Mouse (Mus musculus): ENCODE data around the gene Dusp16. TPM values are rescaled to one million over a fixed set of nuclear protein-coding genes. Genes with fewer than 3 reads are reported as not detected.

The Dusp16 gene
- total RNA-seq, 2 experiments from 2014 or later = 24.0 to 26.6 TPM

DNA sequence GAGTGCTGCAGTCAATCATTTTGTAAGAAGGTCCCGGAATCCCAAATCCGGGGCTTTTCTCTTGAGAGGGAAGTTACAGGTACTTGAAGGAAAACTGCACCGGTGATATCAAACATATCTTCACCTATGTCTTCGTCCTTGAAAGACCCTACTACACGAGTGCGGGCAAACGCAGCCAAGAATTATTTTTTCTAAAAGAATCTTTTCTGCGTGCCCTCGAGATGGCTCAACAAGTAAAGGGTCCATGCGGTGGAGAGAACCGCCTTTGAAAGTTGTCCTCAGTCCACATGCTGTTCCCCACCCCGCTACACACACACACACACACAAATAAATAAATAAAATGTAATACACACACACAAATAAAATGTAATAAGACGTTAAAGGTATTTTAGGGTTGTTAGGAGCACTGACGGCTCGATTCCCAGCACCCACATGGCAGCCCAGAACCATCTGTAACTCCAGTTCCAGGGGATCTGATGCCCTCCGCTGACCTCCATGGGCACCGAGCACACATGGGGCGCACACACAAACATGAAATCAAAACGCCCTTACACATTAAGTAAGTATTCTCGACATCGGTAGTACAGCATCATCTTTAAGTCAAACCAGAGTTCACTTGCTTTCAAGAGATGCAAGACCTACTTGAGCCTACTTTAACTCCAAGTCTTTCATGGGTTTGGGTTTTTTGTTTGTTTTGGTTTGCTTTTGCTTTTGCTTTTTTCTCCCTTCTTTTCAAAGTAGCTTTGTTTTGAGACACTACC lies 801 bp upstream of the Dusp16 start:
- DNase-seq = no peak

DNA sequence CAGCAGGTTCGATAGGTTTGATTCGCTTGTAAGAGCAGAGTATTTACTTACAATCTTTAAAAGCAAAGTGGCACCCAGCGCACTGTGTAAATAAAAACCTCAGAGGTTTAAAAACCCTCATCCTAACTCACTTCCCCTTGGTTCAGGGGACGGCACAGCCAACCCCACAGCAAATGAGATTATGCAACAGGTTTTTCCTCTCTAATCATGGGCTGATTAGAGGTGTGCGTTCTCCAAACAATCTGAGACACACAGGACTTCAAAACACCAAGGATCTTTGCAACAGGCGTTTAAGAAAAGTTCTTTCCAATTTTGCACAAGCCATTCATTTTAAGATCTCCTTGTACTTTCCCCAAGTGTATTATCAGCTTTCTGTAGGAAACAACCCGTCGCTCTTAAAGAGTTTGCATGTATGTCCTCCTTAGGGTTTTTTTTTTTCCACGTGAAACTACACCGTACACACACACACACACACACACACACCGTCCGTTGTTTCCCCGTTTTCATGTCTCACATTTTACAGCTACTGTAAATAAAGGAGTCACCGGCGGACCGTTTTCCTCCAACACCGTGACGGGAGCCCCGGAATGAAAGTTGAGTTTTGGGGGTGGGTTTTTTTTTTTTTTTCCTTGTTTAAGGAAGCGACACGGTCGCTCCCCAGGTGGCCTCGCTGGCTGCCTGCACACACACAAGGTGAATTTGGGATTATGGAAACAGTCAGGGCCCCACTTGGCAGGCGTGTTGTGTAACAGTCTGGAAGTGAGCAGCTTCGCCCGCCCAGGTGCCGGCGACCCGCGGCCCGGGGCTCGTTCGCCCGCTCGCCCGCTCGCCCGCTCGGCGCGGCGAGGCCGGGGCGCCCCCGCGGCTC lies 940 bp downstream of the Dusp16 start:
- DNase-seq = peak; percentile 37 to 52

DNA sequence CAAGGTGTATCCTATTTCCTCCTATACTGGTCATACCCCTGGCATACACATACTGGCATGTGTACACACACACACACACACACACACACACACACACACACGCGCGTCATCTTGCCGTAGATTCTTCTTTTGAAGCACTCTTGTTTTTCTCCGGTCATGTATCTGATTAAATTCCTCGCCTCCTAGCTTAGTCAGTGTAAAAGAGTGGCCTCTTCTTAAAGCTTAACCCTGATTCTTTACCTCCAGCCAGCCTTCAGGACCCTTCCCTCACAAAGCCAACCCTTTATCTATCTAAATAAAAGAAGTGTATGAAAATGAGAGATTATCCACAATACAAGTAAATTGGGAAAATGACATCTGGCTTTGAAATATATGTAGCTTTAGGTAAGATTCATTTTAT lies 3.3 kb downstream of the Dusp16 start:
- no peak for DNase-seq

DNA sequence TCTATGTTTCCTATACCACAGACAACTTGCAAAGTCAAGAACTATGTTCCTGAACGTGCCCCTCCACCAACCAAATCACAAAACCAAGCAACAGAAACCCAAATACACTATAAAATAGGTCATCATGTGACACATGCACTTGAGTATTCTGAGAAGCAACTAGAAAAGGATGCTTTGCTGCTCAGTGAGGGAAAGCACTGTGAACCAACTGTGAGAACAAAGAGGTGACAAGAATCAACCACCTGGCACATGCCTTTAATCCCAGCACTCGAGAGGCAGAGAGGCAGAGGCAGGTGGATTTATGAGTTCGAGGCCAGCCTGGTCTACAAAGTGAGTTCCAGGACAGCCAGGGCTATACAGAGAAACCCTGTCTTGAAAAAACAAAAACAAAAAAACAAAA lies 6.0 kb downstream of the Dusp16 start:
- DNase-seq = no peak

DNA sequence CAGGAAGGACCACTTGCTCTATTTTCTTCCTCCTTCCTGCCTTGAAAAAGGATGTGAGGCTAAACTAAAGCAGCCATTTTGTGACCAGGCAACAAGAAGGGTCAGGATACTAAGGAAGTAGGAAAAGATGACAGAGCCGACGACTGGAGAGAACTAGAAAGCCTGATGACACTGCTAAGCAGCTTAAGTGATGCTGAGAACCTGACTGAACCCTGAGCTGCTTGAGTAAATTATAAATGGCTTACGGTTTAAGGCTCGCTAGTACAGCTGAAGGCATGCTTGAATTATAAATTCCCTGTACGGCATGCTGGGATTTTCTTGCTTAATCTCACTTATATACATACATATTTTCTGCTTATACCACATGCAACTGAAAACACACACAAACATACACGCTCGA lies 9.5 kb downstream of the Dusp16 start:
- no peak for DNase-seq

- no peak for DNase-seq
Measured at GRCm38 (mm10) chr6:134781494-134781913, 10.9 kb downstream of the Dusp16 start.

- DNase-seq = no peak
Measured at GRCm38 (mm10) chr6:134780024-134780423, 12.4 kb downstream of the Dusp16 start.

DNA sequence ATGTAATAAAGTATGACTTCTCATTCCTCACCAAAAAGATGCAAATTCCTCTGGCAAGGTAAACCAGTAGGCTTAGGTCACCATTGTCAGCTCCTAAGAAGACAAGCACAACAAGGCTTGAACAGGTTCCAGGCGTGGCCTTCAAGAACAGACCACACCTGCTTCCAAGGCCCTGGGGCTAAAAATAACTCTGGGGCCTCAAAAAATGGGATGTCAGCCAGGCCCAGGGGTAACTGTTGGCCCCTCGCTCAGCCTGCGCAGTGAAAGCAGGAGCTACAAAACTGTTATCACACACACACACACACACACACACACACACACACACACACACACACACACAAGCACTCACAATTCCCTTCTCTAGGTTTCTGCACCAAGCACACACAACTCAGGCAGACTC lies 18.5 kb downstream of the Dusp16 start:
- peak; percentile 54 to 69 for DNase-seq

GRCm38 (mm10) chr6:134773292-134773893 lies 19.0 kb downstream of the Dusp16 start:
- no peak for DNase-seq

DNA sequence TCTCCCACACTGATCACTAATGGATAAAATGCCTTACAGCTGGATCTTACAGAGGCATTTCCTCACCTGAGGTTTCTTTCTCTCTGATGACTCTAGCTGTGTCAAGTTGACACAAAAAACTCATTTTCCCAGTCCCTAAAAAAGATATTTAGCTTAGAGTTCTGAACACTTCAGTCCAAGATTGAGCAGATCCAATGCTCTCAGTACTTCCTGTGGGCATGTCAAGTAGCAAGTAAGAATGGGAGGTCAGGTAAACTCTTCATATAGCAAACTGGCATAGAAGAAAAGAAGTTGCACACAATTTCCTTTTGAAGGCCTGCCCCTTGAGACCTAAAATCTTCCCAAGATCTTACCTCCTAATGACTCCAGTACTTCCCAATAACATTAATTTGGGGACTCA lies 22.1 kb downstream of the Dusp16 start:
- no peak for DNase-seq

- DNase-seq = peak; percentile 12 to 40
Measured at GRCm38 (mm10) chr6:134764441-134765061, 27.9 kb downstream of the Dusp16 start.

DNA sequence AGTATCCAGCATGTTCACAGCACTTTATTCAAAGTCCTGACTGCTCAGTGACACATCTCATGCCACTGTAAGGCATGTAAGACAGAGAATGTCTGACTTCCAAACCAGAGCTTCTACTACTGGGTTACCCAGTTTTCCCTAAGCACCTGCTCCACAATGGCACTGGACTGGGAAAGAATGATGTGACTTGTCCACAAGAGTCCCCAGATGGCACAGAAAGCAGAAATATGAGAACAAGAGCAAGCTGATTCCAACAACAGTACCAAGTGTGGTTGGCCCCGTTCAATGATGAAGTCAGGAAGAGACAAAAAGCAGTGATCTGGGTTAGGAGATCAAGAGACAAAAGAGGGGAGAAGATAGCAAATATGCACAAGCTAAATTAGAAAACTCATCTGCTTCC lies 29.0 kb downstream of the Dusp16 start:
- no peak for DNase-seq

GRCm38 (mm10) chr6:134761808-134762207 lies 30.6 kb downstream of the Dusp16 start:
- no peak for DNase-seq

- DNase-seq = no peak
Measured at GRCm38 (mm10) chr6:134760926-134761544, 31.4 kb downstream of the Dusp16 start.

- DNase-seq = no peak
Measured at GRCm38 (mm10) chr6:134756058-134756457, 36.4 kb downstream of the Dusp16 start.

- DNase-seq = no peak
Measured at GRCm38 (mm10) chr6:134753858-134754257, 38.6 kb downstream of the Dusp16 start.

- DNase-seq = no peak
Measured at GRCm38 (mm10) chr6:134753412-134753811, 39.0 kb downstream of the Dusp16 start.

DNA sequence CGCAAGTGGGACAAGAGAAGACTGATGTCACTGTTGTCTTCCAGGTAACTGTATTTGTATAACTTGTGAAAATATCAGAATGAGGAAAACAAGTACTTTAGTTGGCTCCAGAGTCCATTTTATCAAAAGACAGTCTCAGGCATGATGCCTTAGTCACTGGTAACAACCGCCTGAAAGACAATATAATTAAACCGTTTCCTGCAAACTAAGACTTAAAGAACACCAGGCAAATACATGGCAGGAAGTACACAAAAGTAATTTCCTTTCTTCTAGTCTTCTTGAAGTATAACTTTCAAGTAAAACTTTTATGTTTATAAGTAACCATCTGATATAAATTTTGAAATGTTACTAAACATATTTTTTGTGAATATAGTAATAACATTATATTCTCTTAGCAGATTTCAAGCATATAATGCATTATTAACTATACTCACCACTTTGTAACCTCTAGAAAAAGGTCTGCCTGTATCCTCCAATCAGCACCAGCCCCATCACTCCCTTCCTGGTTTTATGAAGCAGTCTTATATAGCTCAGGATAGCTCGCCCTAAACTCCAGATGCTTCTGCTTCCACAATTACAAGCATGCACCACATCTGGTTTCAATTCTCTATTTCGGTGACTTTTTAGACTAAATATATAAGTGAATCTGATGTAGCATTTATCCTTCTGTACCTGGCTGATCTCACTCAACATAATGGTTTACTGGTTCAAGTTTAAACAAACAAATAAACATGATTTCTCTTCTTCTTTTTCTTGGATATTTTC lies 40.4 kb downstream of the Dusp16 start:
- no peak for DNase-seq

GRCm38 (mm10) chr6:134751087-134751486 lies 41.3 kb downstream of the Dusp16 start:
- DNase-seq = no peak

- peak in 1 of 2 experiments; percentile 20 for DNase-seq
Measured at GRCm38 (mm10) chr6:134748126-134748525, 44.3 kb downstream of the Dusp16 start.

DNA sequence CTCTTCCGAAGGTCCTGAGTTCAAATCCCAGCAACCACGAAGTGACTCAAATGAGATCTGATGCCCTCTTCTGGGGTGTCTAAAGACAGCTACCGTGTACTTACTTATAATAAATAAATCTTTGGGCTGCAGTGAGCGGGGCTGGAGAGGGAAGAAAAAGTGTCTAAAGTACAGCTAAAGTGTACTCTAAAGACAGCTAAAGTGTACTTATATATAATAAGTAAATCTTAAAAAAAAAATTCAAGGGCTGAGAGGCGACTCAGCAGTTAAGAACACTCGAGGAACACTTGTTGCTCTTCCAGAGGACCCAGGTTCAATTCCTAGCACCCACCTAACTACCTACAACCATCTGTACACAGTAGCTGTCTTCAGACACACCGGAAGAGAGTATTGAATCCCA lies 46.5 kb downstream of the Dusp16 start:
- DNase-seq = no peak

Data from adrenal gland, postnatal 36 days (tissue).